Mouse (Mus musculus) macrophage (primary cell): ENCODE measurements around the gene Fbxl19. TPM values are rescaled to one million over a fixed set of nuclear protein-coding genes. Genes with fewer than 3 reads are reported as not detected.

Experiments used
- H3K27ac ChIP-seq: fragments of 350-480 bp; formaldehyde crosslinking; 2 replicates; pipeline ENCODE4 v1.9.0; 2021
- H3K36me3 ChIP-seq: fragments of 350-480 bp; formaldehyde crosslinking; 2 replicates; pipeline ENCODE4 v1.9.0; 2021; ENCODE audit errors: inconsistent target
- H3K4me3 ChIP-seq: fragments of 350-480 bp; formaldehyde crosslinking; 2 replicates; pipeline ENCODE4 v1.9.0; 2021; ENCODE audit errors: inconsistent target
- H3K79me2 ChIP-seq: fragments of 350-480 bp; formaldehyde crosslinking; 2 replicates; pipeline ENCODE4 v1.9.0; 2021; ENCODE audit errors: inconsistent target
- WGBS: methylation state at CpG from one replicate; pipeline ENCODE4 v1.1.7; 2026; ENCODE audit warnings: inconsistent platforms; ENCODE audit not compliant: missing documents; 5-methylcytosine and 5-hydroxymethylcytosine counted together
- polyA plus RNA-seq: library from polyadenylated mRNA; stranded (reverse); fragments of 250-400 nt; gene quantifications from 3 replicates; pipeline ENCODE4 v1.2.4, GENCODE M21; 2018; ENCODE audit warnings: inconsistent platforms

Fbxl19 gene
- polyA plus RNA-seq, 1 experiment from 2014 or later: 4.9 TPM

DNA sequence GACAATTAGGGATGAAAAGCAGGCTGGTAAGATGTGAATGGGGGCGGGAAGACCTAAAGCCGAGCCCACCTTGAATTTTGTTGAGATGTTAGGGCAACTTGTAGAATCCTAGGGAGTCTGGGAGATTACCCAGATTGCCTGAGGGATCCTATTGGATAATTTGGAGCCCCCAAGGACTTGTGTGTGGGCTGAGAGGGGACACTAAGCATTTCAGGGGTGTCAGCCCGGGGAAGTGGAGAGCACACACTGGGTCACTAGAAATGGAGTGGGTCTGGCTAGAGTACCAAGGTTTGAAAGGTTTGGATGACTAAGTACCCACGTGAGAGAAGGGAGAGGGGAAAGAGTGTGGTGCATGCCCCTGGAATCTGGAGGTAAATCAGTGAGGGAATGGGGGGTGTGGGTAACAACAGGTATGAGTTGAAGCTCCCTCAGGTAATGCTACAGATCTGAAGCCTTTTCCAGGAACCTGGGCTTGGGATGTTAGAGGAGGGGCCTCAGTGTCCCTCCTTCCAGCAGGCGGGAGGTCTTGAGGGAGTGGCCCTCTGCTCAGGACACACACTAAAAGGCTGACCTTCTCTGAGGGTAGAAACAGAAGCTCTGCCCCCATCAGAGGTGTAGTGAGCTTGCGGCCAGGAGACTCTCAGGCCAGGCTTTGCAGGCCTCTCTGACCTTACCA, 3.4 kb downstream of the Fbxl19 start:
- no peak overlapping the region for H3K27ac ChIP-seq
- H3K79me2 ChIP-seq: no peaks in the 10 kb centered on the region
- H3K36me3 ChIP-seq: peaks cover 21% of the 10 kb centered on the region; the same call in 1 of the 2 replicates
- no peak overlapping the region for H3K4me3 ChIP-seq
- WGBS: 92% methylated on average over 6 of the region's 6 CpGs

DNA sequence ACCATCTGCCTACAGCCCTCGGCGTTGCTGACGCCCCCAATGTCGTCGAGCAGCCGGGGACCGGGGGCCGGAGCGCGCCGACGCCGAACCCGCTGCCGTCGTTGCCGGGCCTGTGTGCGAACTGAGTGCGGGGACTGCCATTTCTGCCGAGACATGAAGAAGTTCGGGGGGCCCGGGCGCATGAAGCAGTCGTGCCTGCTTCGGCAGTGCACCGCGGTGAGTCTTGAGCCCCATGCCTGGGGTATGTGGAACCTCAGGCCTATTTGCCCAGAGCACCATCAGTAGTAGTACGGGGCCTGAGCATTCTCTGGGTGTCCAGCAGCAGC, 3.9 kb downstream of the Fbxl19 start:
- Histone ChIP-seq H3K27ac (no peak overlapping the region), H3K79me2 (no peaks in the 10 kb centered on the region), H3K36me3 (peaks cover 21% of the 10 kb centered on the region; the same call in 1 of the 2 replicates), H3K4me3 (no peak overlapping the region)
- 87% methylated on average over 19 of the region's 28 CpGs for WGBS

DNA sequence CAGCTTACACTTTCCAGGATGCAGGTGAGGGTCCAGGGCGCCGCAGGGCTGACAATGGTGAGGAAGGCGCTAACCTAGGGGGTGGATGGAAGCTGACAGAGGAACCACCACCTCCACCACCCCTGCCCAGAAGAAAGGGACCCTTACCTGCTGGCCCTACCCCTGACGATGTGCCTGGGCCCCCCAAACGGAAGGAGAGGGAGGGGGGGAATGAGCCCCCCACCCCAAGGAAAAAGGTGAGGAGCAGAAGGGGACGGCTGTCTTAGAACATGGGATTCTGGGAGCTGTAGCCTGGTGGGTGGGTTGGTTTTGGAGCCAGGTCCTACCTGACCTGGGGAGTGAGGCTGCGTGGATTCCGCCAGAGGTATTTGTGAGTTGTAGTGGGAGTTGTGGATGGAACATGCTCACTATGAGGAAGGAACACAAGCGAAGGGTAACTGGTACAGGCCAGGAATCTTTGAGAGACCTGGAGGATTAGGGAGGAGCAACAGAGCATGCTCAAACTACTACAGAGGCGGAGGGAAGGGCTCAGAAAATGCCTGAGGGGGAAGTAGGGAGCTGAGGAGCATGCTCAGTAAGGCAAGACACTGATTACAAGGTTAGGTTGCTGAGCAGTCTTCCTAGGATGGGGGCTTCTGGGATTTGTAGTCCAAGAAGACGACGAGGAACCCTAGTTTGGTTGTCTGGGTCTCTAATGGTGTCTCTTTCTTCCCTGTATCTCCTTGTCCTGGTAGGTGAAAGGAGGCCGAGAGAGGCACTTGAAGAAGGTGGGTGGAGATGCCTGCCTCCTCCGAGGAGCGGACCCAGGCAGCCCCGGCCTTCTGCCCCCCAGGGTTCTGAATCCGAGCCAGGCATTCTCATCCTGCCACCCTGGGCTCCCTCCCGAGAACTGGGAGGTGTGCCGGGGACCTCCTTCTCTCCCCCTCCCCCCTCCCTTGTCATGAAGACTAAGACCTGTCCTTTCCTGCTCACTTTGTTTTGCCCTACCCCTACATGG, 6.1 kb downstream of the Fbxl19 start:
- WGBS: 89% methylated on average over 18 of the region's 19 CpGs
- peaks cover 36% of the 10 kb centered on the region; the same call in 1 of the 2 replicates for H3K36me3 ChIP-seq

DNA sequence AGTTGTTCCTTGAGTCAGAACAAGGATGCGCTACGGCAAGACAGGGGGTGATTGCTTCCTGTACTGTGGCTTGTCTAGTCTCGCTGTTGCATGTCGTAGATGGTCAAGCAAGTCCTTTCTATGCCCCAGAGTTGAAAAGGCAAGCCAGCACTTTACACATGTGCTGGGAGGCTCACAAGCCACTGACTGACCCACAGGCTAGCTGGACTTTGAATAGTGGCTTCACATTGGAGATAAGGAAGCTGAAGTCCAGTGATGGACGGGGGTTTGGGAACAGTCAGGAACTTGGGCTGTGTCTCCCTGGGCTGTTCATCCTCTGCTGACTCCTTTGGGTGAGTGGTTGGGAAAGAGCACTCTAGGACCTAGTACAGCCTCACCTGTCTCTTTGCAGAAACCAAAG, 7.3 kb downstream of the Fbxl19 start:
- 96% methylated on average over 5 of the region's 5 CpGs for WGBS
- Histone ChIP-seq H3K27ac (no peak overlapping the region), H3K79me2 (no peaks in the 10 kb centered on the region), H3K36me3 (peaks cover 36% of the 10 kb centered on the region; the same call in 1 of the 2 replicates), H3K4me3 (no peak overlapping the region)

More for the DNA sequence above, 6.1 kb downstream of the Fbxl19 start:
- Histone ChIP-seq H3K27ac (no peak overlapping the region), H3K79me2 (no peaks in the 10 kb centered on the region), H3K4me3 (no peak overlapping the region)

DNA sequence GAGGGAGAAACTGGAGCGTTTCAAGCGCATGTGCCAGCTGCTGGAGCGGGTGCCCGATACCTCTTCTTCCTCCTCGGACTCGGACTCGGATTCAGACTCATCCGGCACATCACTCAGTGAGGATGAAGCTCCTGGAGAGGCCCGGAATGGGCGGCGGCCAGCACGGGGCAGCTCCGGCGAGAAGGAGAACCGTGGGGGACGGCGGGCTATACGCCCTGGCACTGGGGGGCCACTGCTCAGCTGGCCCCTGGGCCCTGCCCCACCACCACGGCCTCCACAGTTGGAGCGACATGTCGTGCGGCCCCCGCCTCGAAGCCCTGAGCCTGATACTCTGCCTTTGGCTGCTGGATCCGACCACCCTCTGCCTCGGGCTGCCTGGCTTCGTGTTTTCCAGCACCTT, 7.7 kb downstream of the Fbxl19 start:
- H3K79me2 ChIP-seq: no peaks in the 10 kb centered on the region
- H3K27ac ChIP-seq: no peak overlapping the region
- WGBS: 93% methylated on average over 26 of the region's 27 CpGs
- no peak overlapping the region for H3K4me3 ChIP-seq
- peaks cover 36% of the 10 kb centered on the region; the same call in 1 of the 2 replicates for H3K36me3 ChIP-seq

DNA sequence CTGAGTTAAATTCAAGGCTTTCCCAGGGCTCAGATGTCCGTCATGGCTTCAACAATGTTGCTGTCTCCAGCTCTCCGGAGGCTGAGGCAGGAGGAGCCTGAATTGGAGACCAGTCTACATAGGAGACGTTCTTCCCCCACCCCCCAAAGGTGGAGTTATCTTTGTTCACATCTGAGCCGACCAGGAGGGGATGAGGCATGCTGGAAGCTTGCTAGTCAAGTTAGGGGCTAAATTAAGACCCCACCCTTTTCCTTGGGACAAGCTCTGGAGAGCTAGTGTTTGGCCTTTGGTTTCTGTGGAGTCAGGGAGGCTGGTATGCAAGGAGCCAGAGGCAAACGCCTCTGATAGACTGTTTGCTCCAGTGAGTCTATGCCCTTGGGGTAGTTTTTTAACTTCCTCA, 8.8 kb downstream of the Fbxl19 start:
- H3K27ac ChIP-seq: no peak overlapping the region
- H3K4me3 ChIP-seq: no peak overlapping the region
- 82% methylated on average over 4 of the region's 5 CpGs for WGBS
- no peaks in the 10 kb centered on the region for H3K79me2 ChIP-seq
- peaks cover 36% of the 10 kb centered on the region; the same call in 1 of the 2 replicates for H3K36me3 ChIP-seq

DNA sequence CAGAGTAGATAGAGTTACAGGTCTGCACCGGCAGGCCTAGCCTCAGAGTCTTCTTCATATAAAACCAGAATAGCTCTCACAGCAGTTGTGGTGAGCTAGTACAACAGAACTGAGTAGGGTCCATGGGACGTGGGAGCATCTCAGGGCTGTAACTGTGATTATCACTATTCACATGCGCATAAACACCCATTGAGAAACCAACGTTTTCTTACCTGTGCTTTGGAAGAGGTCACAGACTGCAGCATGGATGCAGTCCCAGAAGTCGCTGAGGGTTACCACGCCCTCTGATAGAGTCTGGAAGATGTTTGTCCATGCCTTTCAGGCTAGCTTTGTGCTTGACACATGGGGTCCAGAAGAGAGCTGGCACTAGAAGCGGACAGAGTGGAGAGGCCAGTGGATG, 9.4 kb downstream of the Fbxl19 start:
- peaks cover 36% of the 10 kb centered on the region; the same call in 1 of the 2 replicates for H3K36me3 ChIP-seq
- H3K27ac ChIP-seq: no peak overlapping the region
- no peaks in the 10 kb centered on the region for H3K79me2 ChIP-seq
- WGBS: 91% methylated on average over 7 of the region's 7 CpGs
- no peak overlapping the region for H3K4me3 ChIP-seq

DNA sequence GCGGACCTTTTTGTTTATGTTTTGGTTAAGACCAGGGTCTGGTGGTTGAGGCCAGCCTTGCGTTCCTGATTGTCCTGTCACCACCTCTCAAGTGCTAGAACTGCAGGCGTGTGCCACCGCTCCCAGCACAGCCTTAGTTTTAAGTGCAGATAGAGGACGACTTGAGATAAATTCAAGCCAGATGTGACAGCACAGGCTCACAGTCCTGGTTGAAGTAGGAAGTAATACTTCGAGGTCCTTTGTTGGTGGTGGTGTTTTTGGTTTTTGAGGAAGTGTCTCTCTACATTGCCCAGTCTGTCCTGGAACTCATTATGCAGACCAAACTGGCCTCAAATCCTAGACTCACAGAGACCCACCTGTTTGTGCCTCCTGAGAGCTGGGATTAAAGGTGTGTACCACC, 15.4 kb downstream of the Fbxl19 start:
- WGBS: 13% methylated on average over 6 of the region's 6 CpGs
- Histone ChIP-seq H3K36me3 (peaks cover 8% of the 10 kb centered on the region; the same call in 1 of the 2 replicates), H3K79me2 (no peaks in the 10 kb centered on the region), H3K4me3 (no peak overlapping the region), H3K27ac (peak overlapping the region; percentile 37)

DNA sequence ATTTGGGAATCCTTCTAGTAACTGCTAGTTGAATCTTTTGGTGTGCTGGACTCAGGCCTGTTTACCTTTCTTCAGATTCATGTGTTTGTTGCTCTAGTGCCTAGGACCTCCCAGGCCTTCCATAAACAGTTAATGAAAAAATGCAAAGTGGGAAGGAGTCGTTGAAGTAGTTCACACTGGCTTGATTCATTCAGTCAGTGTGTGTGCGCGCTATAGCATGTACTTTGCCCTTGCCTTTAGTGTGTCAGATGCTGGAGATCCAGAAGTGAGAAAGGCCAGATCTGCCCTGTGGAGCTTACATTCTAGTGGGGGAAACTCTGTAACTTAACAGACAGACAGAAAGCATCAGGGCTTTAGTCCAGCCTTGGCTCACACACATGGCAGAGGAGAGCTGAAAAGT, 16.1 kb downstream of the Fbxl19 start:
- Histone ChIP-seq H3K27ac (peak overlapping the region; percentile 14), H3K36me3 (peaks cover 4% of the 10 kb centered on the region; the same call in 1 of the 2 replicates), H3K4me3 (no peak overlapping the region), H3K79me2 (no peaks in the 10 kb centered on the region)
- 91% methylated on average over 3 of the region's 3 CpGs for WGBS

DNA sequence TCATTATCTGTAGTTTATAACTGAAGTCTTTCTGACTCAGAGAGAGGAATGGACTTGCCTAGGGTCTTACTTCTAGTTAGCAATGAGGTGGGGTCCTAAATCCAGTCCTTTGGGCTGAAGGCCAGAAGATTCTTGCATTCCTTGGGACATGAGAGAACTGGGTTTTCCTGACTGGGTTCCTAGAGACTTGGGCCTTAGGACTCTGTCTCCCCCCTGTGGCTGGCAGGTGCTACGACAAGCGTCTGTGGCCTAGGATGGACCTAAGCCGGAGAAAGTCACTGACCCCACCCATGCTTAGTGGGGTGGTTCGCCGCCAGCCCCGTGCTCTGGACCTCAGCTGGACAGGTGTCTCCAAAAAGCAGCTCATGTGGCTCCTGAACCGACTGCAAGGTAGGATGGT, 16.7 kb downstream of the Fbxl19 start:
- H3K36me3 ChIP-seq: peaks cover 9% of the 10 kb centered on the region; the same call in 1 of the 2 replicates
- 19% methylated on average over 7 of the region's 7 CpGs for WGBS
- no peaks in the 10 kb centered on the region for H3K79me2 ChIP-seq
- no peak overlapping the region for H3K4me3 ChIP-seq
- H3K27ac ChIP-seq: no peak overlapping the region

DNA sequence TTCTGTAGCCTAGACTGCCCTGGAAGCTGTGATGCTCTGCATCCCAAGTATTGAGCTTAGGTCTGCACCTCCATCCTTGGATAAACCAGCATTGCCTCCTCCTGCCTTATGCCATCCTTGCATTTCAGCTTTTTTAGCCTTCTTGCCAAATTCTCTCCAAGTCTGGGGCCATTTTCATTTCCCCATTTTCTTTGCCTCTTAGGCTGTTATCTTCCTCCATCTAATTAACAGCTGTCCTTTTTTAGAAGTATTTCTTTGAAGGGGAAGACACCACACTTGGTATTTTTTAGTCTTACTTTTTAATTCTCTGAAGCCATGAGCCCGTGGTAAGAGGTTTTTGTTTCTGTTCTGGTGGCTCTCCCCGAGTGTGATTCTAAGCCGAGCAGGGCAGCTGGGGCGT, 19.3 kb downstream of the Fbxl19 start:
- H3K27ac ChIP-seq: peak overlapping the region; percentile 19
- no peaks in the 10 kb centered on the region for H3K79me2 ChIP-seq
- peaks cover 11% of the 10 kb centered on the region; the same call in 1 of the 2 replicates for H3K36me3 ChIP-seq
- WGBS: 10% methylated on average over 4 of the region's 4 CpGs
- no peak overlapping the region for H3K4me3 ChIP-seq

DNA sequence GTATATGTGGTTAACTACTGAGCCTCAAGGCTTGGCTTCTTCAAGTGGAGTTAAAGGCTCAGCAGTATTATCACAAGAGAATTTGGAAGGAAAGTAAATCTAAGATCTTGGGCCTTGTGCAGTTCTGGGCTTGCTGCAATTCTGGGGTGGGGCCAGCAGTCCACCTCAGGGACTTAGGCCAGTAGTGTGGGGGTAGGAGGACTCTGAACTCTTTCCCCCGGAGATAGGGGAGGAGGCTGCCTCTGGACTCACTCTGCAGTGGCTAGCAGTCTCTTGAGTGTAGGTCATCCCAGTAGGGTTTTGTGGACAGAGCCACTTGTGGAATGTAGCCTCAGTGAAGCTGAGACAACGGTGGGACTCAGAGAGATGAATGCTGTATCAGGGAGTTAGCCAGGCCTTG, 21.4 kb downstream of the Fbxl19 start:
- H3K4me3 ChIP-seq: no peak overlapping the region
- peaks cover 11% of the 10 kb centered on the region; the same call in 1 of the 2 replicates for H3K79me2 ChIP-seq
- WGBS: 100% methylated on average over 1 of the region's 2 CpGs
- H3K36me3 ChIP-seq: peaks cover 11% of the 10 kb centered on the region; the same call in 1 of the 2 replicates
- no peak overlapping the region for H3K27ac ChIP-seq

DNA sequence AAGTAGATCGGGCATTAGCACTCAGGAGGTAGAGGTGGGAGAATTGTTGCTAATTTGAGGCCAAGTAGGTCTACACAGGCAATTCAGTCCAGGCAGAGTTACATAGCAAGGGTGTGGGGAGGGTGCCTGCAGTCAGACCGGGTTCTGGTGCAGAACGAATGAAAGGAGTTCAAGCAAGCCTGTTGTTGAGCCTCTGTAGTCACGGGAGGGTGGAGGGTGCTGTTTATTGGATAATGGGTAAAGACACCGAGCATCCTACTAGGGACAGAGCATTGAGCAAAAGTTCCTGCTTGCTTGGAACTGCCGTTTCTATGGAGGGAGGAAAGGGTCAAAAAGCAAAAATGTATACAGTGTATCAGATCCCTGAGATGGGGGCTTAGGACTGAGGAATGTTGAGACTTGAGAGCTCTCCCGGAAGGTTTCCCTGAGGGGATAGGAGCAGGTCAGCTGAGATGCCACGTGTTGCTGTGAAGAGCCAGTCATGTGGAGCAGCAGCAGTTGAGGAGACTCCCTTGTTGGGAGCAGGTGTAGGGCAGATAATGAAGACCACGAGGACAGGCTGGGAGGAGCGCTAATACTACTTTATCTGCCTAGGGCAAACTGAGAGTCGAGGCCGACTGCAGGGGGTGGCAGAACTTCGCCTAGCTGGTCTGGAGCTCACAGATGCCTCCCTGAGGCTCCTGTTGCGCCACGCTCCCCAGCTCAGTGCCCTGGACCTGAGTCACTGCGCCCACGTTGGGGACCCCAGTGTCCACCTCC, 22.7 kb downstream of the Fbxl19 start:
- Histone ChIP-seq H3K36me3 (peaks cover 11% of the 10 kb centered on the region; the same call in 1 of the 2 replicates), H3K4me3 (no peak overlapping the region), H3K27ac (no peak overlapping the region), H3K79me2 (peaks cover 18% of the 10 kb centered on the region; the same call in 1 of the 2 replicates)
- 88% methylated on average over 17 of the region's 17 CpGs for WGBS

DNA sequence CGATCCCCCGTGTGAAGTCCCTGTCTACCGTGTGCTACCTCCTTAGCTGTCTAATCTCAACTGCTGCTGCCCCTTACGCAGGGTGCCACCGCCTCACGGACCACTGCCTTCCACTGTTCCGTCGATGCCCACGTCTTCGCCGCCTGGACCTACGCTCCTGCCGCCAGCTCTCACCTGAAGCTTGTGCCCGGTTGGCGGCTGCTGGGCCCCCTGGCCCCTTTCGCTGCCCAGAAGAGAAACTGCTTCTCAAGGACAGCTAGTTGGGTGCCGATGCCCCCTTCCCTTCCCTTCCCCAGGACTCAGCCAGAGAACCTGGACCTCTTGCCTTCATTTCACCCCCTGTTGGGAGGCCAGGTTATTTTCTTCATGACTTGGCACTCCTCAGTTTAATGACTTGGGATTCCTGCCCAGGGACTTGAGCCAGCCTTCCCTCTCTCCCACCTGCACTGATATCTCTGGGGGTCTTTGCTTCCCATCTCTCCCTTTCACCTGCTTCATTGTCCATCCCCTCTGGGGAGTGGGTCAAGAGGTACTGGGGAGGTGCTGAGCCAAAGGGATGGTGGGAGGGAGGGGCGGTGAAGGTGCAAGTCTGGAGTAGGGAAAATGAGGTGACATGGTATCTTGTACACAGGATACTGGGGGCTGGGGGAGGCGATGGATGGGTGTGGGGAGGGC, 23.5 kb downstream of the Fbxl19 start:
- peaks cover 18% of the 10 kb centered on the region; the same call in 1 of the 2 replicates for H3K79me2 ChIP-seq
- no peak overlapping the region for H3K27ac ChIP-seq
- 96% methylated on average over 19 of the region's 19 CpGs for WGBS
- 0 out of 2 replicates have a peak, but pooled peaks cover 6% of the 10 kb centered on the region for H3K36me3 ChIP-seq
- H3K4me3 ChIP-seq: no peak overlapping the region
